In genomic region chr15:80975666-80976065, GRCm38 (mm10) we compare ENCODE assay signal across 29 mouse cellular contexts. TPM values are rescaled to one million over a fixed set of nuclear protein-coding genes. Genes with fewer than 3 reads are reported as not detected.
DNase-seq lines count a peak whose midpoint lies in the region; ATAC-seq and TF ChIP-seq lines count a peak whose summit lies in the region.
"Had no signal": no experiment of that assay in that cellular context is flagged by ENCODE, and none has a peak within 500 bp of the region (broad histone marks: within the 10 kb centered on the region; RNA-seq: fewer than 3 reads in every experiment).

No protein-coding gene starts in this region.

- 59% methylated on average over 3 of the region's 3 CpGs for WGBS in lung, adult 2 months
- 64% methylated on average over 3 of the region's 3 CpGs for WGBS in lung, postnatal 0 days
- WGBS in neural tube, embryonic 13.5 days = 84% methylated on average over 3 of the region's 3 CpGs
- 92% methylated on average over 3 of the region's 3 CpGs for WGBS in neural tube, embryonic 15.5 days
- WGBS in stomach, postnatal 0 days = 66% methylated on average over 3 of the region's 3 CpGs

- peak; percentile 39 to 67 for DNase-seq in lung, adult 18-20 months
- no peak for DNase-seq in lung, adult 2 months
- DNase-seq in lung, postnatal 0 days (ENCODE audit: low spot score) = peak; percentile 85
- DNase-seq in lung, postnatal 4 days = no peak
- DNase-seq in stomach, postnatal 0 days (ENCODE audit: low spot score) = peak; percentile 41
- DNase-seq in right cerebral cortex, postnatal 10 days (ENCODE audit: low spot score in 2 of 2) = no peak
- DNase-seq: adrenal gland, adult 8-10 months; adrenal gland, postnatal 14 days; B cell, adult 2 months; cerebellum, adult 11 months; cerebellum, adult 18-20 months; cerebellum, adult 8-10 months; cerebellum, adult 9-11 months; cerebellum, postnatal 14 days; cerebellum, postnatal 36 days; embryo, embryonic 11 days had no signal

- no peak overlapping the region for H3K9ac ChIP-seq in lung, postnatal 0 days (replicated peaks; ENCODE audit: low read depth)
- H3K9ac ChIP-seq in neural tube, embryonic 13.5 days = 0 out of 2 replicates have a peak overlapping the region, but pooled peaks have one; percentile 13
- no peak overlapping the region for H3K9ac ChIP-seq in neural tube, embryonic 15.5 days (replicated peaks)
- no peak overlapping the region for H3K9ac ChIP-seq in stomach, postnatal 0 days (ENCODE audit: low read length)
- H3K9ac ChIP-seq: embryonic facial prominence, embryonic 13.5 days; embryonic facial prominence, embryonic 15.5 days; forebrain, embryonic 12.5 days had no signal

- H3K9me3 ChIP-seq in lung, postnatal 0 days (ENCODE audit: low read length) = no peaks in the 10 kb centered on the region
- no peaks in the 10 kb centered on the region for H3K9me3 ChIP-seq in neural tube, embryonic 13.5 days
- no peaks in the 10 kb centered on the region for H3K9me3 ChIP-seq in neural tube, embryonic 15.5 days (replicated peaks)
- no peaks in the 10 kb centered on the region for H3K9me3 ChIP-seq in stomach, postnatal 0 days (ENCODE audit: control insufficient read depth, low read length)
- H3K9me3 ChIP-seq: embryonic facial prominence, embryonic 13.5 days; embryonic facial prominence, embryonic 15.5 days; forebrain, embryonic 10.5 days; forebrain, embryonic 12.5 days; G1E had no signal

- TF ChIP-seq CTCF in lung, adult 2 months (IDR thresholded peaks at IDR 0.05; ENCODE audit: insufficient read depth, low read length) = no peak
- no peak for TF ChIP-seq CTCF in lung, postnatal 0 days (IDR thresholded peaks at IDR 0.05)
- TF ChIP-seq CTCF in stomach, postnatal 0 days (IDR thresholded peaks at IDR 0.05; ENCODE audit: low read depth) = no peak

- no peak overlapping the region for H3K4me2 ChIP-seq in lung, postnatal 0 days (replicated peaks; ENCODE audit: low read depth, low read length)
- no peak overlapping the region for H3K4me2 ChIP-seq in neural tube, embryonic 13.5 days
- no peak overlapping the region for H3K4me2 ChIP-seq in neural tube, embryonic 15.5 days
- H3K4me2 ChIP-seq in stomach, postnatal 0 days (replicated peaks; ENCODE audit: low read depth) = no peak overlapping the region
- H3K4me2 ChIP-seq: embryonic facial prominence, embryonic 13.5 days; embryonic facial prominence, embryonic 15.5 days; forebrain, embryonic 12.5 days had no signal

- no peaks in the 10 kb centered on the region for H3K36me3 ChIP-seq in lung, postnatal 0 days (ENCODE audit: insufficient read depth, low read length)
- H3K36me3 ChIP-seq in neural tube, embryonic 13.5 days = peaks cover 3% of the 10 kb centered on the region; the same call in 1 of the 2 replicates
- H3K36me3 ChIP-seq in neural tube, embryonic 15.5 days = no peaks in the 10 kb centered on the region; the same call in 1 of the 2 replicates
- H3K36me3 ChIP-seq in stomach, postnatal 0 days (ENCODE audit: control insufficient read depth, insufficient read depth, low read length) = no peaks in the 10 kb centered on the region
- H3K36me3 ChIP-seq: embryonic facial prominence, embryonic 13.5 days; forebrain, embryonic 12.5 days had no signal

- H3K27me3 ChIP-seq in lung, postnatal 0 days (replicated peaks; ENCODE audit: insufficient read depth, low read length) = no peaks in the 10 kb centered on the region
- H3K27me3 ChIP-seq in neural tube, embryonic 13.5 days = no peaks in the 10 kb centered on the region
- H3K27me3 ChIP-seq in neural tube, embryonic 15.5 days (replicated peaks) = no peaks in the 10 kb centered on the region
- no peaks in the 10 kb centered on the region for H3K27me3 ChIP-seq in stomach, postnatal 0 days (ENCODE audit: control insufficient read depth, insufficient read depth, low read length)
- H3K27me3 ChIP-seq: CH12.LX; embryonic facial prominence, embryonic 13.5 days; embryonic facial prominence, embryonic 15.5 days; forebrain, embryonic 12.5 days; Patski had no signal

- no peak overlapping the region for H3K4me3 ChIP-seq in lung, adult 2 months (replicated peaks; ENCODE audit: extremely low read depth, low read depth, low read length)
- no peak overlapping the region for H3K4me3 ChIP-seq in lung, postnatal 0 days (ENCODE audit: low read depth, low read length)
- H3K4me3 ChIP-seq in neural tube, embryonic 13.5 days = no peak overlapping the region
- no peak overlapping the region for H3K4me3 ChIP-seq in neural tube, embryonic 15.5 days (replicated peaks)
- no peak overlapping the region for H3K4me3 ChIP-seq in stomach, postnatal 0 days (ENCODE audit: low read depth, low read length)
- H3K4me3 ChIP-seq: embryonic facial prominence, embryonic 13.5 days; embryonic facial prominence, embryonic 15.5 days; erythroblast, embryonic 14.5 days; forebrain, embryonic 10.5 days; forebrain, embryonic 12.5 days had no signal

- TF ChIP-seq POLR2A in lung, adult 2 months (IDR thresholded peaks at IDR 0.05; ENCODE audit: borderline replicate concordance, extremely low read depth, low read depth, low read length) = no peak

- peak; percentile 61 for ATAC-seq in lung, postnatal 0 days
- no peak for ATAC-seq in neural tube, embryonic 13.5 days (ENCODE audit: low read depth)
- ATAC-seq in neural tube, embryonic 15.5 days (ENCODE audit: low FRiP score) = no peak
- peak; percentile 47; the same call in 1 of the 2 replicates for ATAC-seq in stomach, postnatal 0 days (ENCODE audit: low FRiP score, low TSS enrichment)
- ATAC-seq: activated CD4-positive, CD25-positive, alpha-beta regulatory T cell, adult 4 months; CD4-positive, CD25-positive, alpha-beta regulatory T cell, adult 4 months; forebrain, embryonic 14.5 days; Patski had no signal

- TF ChIP-seq EP300 in lung, postnatal 0 days (IDR thresholded peaks at IDR 0.05) = peak; percentile 47; the same call in 1 of the 2 replicates
- TF ChIP-seq EP300 in stomach, postnatal 0 days (optimal IDR thresholded peaks at IDR 0.05) = no peak

- H3K4me1 ChIP-seq in lung, adult 2 months (ENCODE audit: control insufficient read depth, insufficient read depth, low read length) = peaks cover 10% of the 10 kb centered on the region
- H3K4me1 ChIP-seq in lung, postnatal 0 days (ENCODE audit: insufficient read depth, low read depth, low read length) = peaks cover 5% of the 10 kb centered on the region; the same call in 1 of the 2 replicates
- peaks cover 18% of the 10 kb centered on the region for H3K4me1 ChIP-seq in neural tube, embryonic 13.5 days (replicated peaks)
- H3K4me1 ChIP-seq in neural tube, embryonic 15.5 days = peaks cover 23% of the 10 kb centered on the region
- H3K4me1 ChIP-seq in stomach, postnatal 0 days (replicated peaks; ENCODE audit: control insufficient read depth, insufficient read depth) = 0 out of 2 replicates have a peak, but pooled peaks cover under 1% of the 10 kb centered on the region
- H3K4me1 ChIP-seq: embryonic facial prominence, embryonic 15.5 days had no signal

- H3K27ac ChIP-seq in lung, postnatal 0 days (ENCODE audit: low read length) = peak overlapping the region; percentile 74
- H3K27ac ChIP-seq in neural tube, embryonic 13.5 days (replicated peaks) = no peak overlapping the region
- H3K27ac ChIP-seq in neural tube, embryonic 15.5 days (replicated peaks) = no peak overlapping the region
- H3K27ac ChIP-seq in stomach, postnatal 0 days (replicated peaks) = peak overlapping the region; percentile 36; the same call in 1 of the 2 replicates
- H3K27ac ChIP-seq: embryonic facial prominence, embryonic 13.5 days; embryonic facial prominence, embryonic 15.5 days; forebrain, embryonic 10.5 days; forebrain, embryonic 12.5 days had no signal

RNA-seq across cellular contexts. Expression of gene Sgsm3, which starts 1.9 kb away (rescaled TPM):
- 50.4 and 52.2 TPM in 2 replicates for polyA plus RNA-seq in lung, adult 2 months (2012; rRNA removed)
- 27.8 and 38.5 TPM in 2 replicates for polyA plus RNA-seq in lung, postnatal 0 days (2015; fragmentation: Nextera tagmentation; extraction: Ambion mirVana)
- 51.1 and 55.8 TPM in 2 replicates for polyA plus RNA-seq in neural tube, embryonic 13.5 days (2015; fragmentation: Nextera tagmentation; extraction: Ambion mirVana)
- polyA plus RNA-seq in neural tube, embryonic 15.5 days (2015; fragmentation: Nextera tagmentation; extraction: Ambion mirVana) = 71.6 and 79.1 TPM in 2 replicates
- 44.8 and 49.4 TPM in 2 replicates for polyA plus RNA-seq in stomach, postnatal 0 days (2015; fragmentation: Nextera tagmentation; extraction: Ambion mirVana)

RNA-seq across cellular contexts. Expression of gene Adsl, which starts 27.4 kb away (rescaled TPM):
- 41.6 and 55.2 TPM in 2 replicates for polyA plus RNA-seq in lung, adult 2 months (2012; rRNA removed)
- 51.9 and 62.6 TPM in 2 replicates for polyA plus RNA-seq in lung, postnatal 0 days (2015; fragmentation: Nextera tagmentation; extraction: Ambion mirVana)
- 90.5 and 100.0 TPM in 2 replicates for polyA plus RNA-seq in neural tube, embryonic 13.5 days (2015; fragmentation: Nextera tagmentation; extraction: Ambion mirVana)
- 111 and 133 TPM in 2 replicates for polyA plus RNA-seq in neural tube, embryonic 15.5 days (2015; fragmentation: Nextera tagmentation; extraction: Ambion mirVana)
- 77.0 and 79.7 TPM in 2 replicates for polyA plus RNA-seq in stomach, postnatal 0 days (2015; fragmentation: Nextera tagmentation; extraction: Ambion mirVana)

Comparison
In these comparisons a context has a peak if more than half of its experiments do, and no peak if none do; other contexts are left out.
1. DNase-seq: peak in lung, adult 18-20 months (2 of 2), lung, postnatal 0 days (single experiment) and stomach, postnatal 0 days (single experiment); none in lung, adult 2 months (single experiment), lung, postnatal 4 days (0 of 2) and right cerebral cortex, postnatal 10 days (0 of 2).
2. ATAC-seq: peak in lung, postnatal 0 days (single experiment) and stomach, postnatal 0 days (single experiment); none in neural tube, embryonic 13.5 days (single experiment) and neural tube, embryonic 15.5 days (single experiment).
3. H3K27ac ChIP-seq: peak in lung, postnatal 0 days (single experiment) and stomach, postnatal 0 days (single experiment); none in neural tube, embryonic 13.5 days (single experiment) and neural tube, embryonic 15.5 days (single experiment).